Mouse (Mus musculus): ENCODE results near the gene Vps52. TPM values are rescaled to one million over a fixed set of nuclear protein-coding genes. Genes with fewer than 3 reads are reported as not detected.
"Not testable (repeated sequence)": the region's sequence is repeated elsewhere in the genome, so short reads cannot be mapped to it uniquely, and the experiment has no call there.

The Vps52 gene
- total RNA-seq, 1 experiment from 2014 or later, result 16.4 TPM

DNA sequence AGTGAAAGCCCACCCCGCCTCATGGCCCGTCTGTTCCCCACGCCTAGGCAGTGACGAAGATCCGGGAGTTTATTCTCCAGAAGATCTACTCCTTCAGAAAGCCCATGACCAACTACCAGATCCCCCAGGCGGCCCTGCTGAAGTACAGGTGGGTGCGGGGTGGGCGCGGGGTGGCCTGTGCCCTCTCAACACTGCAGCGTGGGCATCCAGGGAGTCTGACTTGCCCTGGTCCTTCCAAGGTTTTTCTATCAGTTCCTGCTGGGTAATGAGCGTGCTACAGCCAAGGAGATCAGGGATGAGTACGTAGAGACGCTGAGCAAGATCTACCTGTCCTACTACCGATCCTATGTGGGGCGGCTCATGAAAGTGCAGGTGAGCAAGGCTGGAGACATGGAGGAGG lies 4.3 kb downstream of the Vps52 start:
- ATAC-seq (replicated peaks; ENCODE audit: low read depth, poor library complexity, severe bottlenecking), result no peak

DNA sequence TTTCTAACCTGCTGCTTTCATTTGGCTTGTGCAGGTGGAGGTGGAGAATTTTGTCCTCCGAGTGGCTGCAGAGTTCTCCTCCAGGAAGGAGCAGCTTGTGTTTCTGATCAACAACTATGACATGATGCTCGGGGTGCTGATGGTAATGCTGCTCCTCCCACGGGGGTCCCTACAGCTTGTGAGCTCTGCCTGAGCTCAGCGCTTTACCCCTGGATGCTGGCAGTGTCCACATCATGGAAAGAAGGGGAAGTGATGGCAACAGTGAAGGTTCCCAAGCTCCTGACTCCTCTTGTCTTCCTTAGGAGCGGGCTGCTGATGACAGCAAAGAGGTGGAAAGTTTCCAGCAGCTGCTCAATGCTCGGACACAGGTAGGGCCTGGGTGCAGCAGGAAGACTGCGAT lies 7.3 kb downstream of the Vps52 start:
- no peak for ATAC-seq (replicated peaks; ENCODE audit: low read depth, poor library complexity, severe bottlenecking)

DNA sequence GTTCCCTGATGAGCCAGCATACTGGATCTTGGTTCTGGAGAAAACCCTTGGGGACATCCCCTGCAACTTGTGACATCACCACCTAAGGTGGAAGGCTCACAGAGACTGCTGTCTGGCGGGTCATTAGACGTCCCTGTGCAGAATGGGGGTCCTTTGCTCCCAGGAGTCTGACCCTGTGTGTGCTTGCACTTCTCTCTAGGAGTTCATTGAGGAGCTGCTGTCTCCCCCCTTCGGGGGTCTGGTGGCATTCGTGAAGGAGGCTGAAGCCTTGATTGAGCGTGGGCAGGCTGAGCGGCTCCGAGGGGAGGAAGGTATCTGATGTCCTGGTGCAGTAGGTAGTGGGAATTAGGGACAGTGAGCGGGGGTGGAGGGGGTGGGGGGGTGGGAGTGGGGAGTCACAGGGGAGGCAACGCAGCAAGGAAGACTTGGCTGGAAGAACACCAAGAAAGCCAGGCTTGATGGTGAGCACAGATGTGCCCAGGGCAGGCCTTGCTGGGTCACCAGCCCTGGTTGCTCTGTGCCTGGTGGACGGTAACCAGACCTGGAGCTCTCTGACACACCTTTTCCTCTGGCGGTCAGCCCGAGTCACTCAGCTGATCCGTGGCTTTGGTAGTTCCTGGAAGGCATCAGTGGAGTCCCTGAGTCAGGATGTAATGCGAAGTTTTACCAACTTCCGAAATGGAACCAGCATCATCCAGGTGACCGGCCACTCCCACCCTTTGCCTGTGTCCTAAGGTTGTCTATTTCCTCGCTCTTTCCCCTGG lies 9.7 kb downstream of the Vps52 start:
- no peak for ATAC-seq (replicated peaks; ENCODE audit: low read depth, poor library complexity, severe bottlenecking)

DNA sequence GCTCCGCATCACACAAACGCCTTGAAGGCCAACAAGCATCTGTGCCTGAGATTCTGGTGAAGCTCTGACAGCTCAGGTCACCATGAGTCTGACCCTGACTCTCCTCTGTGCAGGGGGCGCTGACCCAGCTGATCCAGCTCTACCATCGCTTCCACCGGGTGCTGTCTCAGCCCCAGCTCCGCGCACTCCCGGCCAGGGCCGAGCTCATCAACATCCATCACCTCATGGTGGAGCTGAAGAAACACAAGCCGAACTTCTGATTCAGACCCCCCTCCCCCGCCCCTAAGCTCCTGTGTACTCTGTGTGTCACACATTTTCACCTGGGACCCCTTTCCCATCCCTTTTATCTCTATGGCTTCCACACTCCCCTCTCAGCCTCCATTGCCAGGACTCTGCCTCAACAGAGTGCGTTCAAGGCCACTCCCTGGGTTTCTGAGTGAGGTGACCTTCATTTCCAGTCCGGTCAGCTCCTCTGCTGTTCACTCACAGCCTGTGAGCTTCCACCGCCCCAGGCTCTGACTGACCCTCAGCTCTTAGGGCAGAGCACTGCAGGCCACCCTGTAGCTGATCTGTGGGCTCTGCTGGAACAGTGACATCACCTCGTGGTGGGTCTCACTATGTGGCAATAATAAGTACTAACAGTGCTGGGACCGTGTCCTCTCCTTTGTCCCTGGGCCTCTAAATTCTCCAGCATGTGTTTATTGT lies 10.4 kb downstream of the Vps52 start:
- ATAC-seq (replicated peaks; ENCODE audit: low read depth, poor library complexity, severe bottlenecking), result no peak

- ATAC-seq (replicated peaks; ENCODE audit: low read depth, poor library complexity, severe bottlenecking), result peak; percentile 81
Measured at GRCm38 (mm10) chr17:33968489-33968888, 12.9 kb downstream of the Vps52 start.

DNA sequence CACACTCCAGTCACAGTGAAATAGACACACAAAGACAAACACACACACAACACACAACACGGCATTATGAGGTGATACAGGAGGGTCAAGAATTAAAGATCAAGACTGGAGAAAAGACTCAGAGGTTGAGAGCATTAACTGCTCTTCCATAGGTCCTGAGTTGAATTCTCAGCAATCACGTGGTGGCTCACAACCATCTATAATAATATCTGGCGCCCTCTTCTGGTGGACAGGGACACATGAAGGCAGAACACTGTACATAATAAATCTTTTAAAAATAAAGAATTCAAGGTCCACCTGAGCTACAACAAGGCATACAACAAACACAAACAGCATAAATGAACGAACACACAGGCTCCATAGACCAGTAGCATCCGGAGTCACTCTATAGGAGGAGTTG lies 13.3 kb downstream of the Vps52 start:
- ATAC-seq (replicated peaks; ENCODE audit: low read depth, poor library complexity, severe bottlenecking), result peak; percentile 24

GRCm38 (mm10) chr17:33969394-33969793 lies 13.8 kb downstream of the Vps52 start:
- no peak for ATAC-seq (replicated peaks; ENCODE audit: low read depth, poor library complexity, severe bottlenecking)

- peak; percentile 43 for ATAC-seq (replicated peaks; ENCODE audit: low read depth, poor library complexity, severe bottlenecking)
Measured at GRCm38 (mm10) chr17:33972691-33973090, 17.1 kb downstream of the Vps52 start.

DNA sequence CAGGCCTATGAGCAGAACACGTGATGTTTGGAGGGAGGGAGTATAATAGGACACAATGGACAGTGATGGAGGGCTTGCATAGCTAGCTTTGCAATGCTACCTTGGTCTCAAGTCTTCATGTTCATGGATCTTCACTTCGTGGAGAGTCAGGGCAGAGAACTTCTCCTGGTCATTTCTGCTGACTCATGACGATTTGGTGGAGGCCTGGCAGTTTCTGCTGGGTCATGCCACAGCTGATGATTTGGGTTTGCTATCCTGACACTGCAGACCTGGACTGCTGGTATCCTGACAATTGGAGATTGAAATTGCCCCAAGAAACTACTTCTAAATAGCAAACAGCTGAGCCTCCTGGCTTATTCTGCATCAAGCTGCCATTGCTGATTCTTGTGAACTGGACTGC lies 18.0 kb downstream of the Vps52 start:
- no peak for ATAC-seq (replicated peaks; ENCODE audit: low read depth, poor library complexity, severe bottlenecking)

DNA sequence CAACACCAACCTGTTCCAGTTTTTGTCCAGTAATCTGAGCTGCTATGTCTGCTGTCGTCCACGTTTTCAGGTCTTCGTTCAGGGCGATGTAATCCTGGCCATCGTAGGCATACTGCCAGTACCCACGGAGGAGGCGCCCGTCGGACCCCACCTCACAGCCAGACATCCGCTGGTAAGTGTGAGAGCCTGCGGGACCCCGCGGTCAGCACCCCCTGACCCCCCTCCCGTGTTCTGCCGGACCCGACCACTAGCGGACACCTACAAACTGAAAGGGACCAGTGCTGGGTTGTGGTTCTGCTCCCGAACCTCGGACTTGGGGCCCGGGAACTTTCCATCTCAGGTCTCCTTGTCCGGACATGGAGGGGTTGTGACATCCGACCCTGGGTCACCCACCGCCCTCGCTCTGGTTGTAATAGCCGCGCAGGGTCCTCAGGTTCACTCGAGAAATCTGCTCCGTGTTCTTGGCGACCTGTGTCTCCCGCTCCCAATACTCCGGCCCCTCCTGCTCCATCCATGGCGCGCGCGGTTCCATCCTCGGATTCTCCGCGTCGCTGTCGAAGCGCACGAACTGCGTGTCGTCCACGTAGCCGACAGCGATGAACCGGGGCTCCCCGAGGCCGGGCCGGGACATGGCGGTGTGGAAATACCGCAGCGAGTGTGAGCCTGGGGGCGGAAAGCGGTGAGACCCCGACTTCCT lies 22.4 kb downstream of the Vps52 start:
- ATAC-seq (replicated peaks; ENCODE audit: low read depth, poor library complexity, severe bottlenecking), result no peak

DNA sequence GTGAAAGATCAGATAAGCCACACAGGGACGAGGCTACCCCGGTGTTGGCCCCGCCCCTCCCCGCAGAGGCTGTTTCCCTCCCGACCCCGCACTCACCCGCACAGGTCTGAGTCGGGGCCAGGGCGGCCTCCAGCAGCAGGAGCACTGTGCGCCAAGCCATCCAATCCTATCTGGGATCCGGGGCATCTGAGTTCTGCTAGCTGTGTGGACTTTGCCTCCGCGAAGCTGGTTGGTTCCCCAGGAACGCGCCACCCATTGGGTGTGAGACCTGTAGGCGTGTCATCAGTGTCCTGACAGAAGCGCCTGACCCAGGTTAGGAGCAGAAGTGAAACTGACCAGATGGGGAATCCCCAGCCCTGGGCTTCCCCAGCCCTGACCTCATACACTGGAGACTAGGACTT lies 23.0 kb downstream of the Vps52 start:
- ATAC-seq (replicated peaks; ENCODE audit: low read depth, poor library complexity, severe bottlenecking), result peak; percentile 90

DNA sequence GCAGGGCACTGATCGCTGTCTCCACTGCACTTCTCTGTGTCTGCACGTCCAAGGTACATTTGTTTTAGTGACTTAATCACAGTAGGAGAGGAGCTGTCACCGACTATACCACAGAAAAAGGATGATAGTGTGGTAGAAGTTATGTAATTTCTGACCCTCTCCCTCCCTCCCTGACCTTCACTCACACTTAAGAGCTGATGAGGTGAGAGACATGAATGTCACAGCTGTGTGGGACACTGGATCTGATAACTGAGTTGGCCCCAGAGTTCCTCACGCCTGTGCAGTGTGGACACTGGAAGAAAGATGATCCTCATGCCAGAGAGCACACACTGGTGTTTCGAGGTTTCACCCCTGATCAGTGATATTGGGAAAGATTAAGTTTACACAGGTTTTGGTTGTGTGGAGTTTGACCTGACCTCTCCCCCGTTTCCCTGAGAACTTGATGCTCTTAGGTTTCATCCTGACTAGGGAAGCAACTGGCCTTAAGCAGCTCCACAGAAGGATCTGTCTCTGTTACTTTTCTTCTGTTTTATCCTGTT lies 24.0 kb downstream of the Vps52 start:
- no peak for ATAC-seq (replicated peaks; ENCODE audit: low read depth, poor library complexity, severe bottlenecking)

DNA sequence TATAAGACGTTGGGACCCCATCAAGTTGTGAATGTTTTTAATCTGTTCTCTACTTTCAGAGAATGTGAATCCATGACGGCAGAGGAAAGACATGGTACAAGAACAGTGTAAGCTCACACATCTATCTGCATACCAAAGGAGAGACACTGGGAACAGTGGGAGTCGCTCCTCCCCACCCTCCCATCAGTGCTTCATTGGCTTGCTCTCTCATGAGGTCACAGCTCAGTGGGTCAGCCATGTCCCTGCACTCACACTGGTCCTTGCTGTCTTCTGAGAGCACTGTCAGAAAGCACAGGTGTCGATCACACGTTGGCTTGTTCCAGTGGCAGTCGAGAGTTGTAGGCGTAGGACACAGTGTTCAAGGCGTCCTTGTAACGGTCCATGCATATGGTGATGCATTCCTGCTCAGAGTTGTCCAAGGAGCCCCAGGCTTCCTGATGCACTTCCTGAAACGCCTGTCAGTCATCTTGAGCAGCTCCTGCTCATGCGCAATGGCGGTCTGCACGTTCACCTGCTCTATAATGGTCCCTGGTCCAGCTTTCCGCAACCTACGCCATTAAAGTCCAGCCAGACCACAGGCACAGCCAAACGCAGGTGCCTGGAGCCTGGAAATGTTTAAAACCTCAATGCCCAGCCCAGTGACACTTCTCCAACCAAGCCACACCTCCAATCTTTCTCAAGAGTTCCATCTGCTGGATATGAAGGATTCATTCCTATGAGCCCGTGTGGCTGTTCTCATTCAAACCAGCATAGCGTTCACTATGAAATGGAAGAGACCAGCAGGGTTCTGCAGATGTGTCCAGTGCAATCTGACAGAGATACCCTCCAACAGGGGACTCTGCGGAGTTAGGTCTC lies 24.8 kb downstream of the Vps52 start:
- no peak for ATAC-seq (replicated peaks; ENCODE audit: low read depth, poor library complexity, severe bottlenecking)

- peak; percentile 76 for ATAC-seq (replicated peaks; ENCODE audit: low read depth, poor library complexity, severe bottlenecking)
Measured at GRCm38 (mm10) chr17:33981192-33981909, 25.7 kb downstream of the Vps52 start.

- not testable (repeated sequence) for ATAC-seq (replicated peaks; ENCODE audit: low read depth, poor library complexity, severe bottlenecking)
Measured at GRCm38 (mm10) chr17:33982136-33982535, 26.5 kb downstream of the Vps52 start.

GRCm38 (mm10) chr17:33991788-33992664 lies 36.4 kb downstream of the Vps52 start:
- peak; percentile 83 for ATAC-seq (replicated peaks; ENCODE audit: low read depth, poor library complexity, severe bottlenecking)

- ATAC-seq (replicated peaks; ENCODE audit: low read depth, poor library complexity, severe bottlenecking), result no peak
Measured at GRCm38 (mm10) chr17:33994959-33995358, 39.3 kb downstream of the Vps52 start.

DNA sequence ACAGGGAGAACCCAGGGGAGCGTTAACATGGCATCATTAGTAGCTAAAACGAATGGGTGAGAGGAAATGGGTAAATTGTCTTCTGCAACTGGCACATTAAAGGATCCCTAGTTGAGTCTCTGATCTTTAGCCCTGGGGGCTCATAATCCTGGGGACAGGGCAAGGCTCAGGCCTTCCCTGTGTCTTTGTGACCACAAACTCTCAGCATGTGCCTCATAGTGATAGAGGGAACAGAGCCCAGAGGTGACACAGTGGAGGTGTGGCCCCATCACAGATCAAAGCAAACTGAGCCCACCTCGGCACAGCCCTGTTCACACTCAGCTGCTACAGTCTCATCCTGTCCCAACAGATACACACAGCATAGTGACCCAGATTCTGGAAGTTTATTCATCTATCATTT lies 40.0 kb downstream of the Vps52 start:
- no peak for ATAC-seq (replicated peaks; ENCODE audit: low read depth, poor library complexity, severe bottlenecking)
